Comparison of ENCODE assay signal across 9 mouse cellular contexts in genomic region chr8:119743291-119744026, GRCm38 (mm10). TPM values are rescaled to one million over a fixed set of nuclear protein-coding genes. Genes with fewer than 3 reads are reported as not detected.
DNase-seq lines count a peak whose midpoint lies in the region; ATAC-seq lines count a peak whose summit lies in the region.
"Had no signal": no experiment of that assay in that cellular context is flagged by ENCODE, and none has a peak within 500 bp of the region (broad histone marks: within the 10 kb centered on the region; RNA-seq: fewer than 3 reads in every experiment).

No protein-coding gene starts in this region.

- ATAC-seq in frontal cortex, adult (ENCODE audit: low TSS enrichment) = no peak

- peak; percentile 4 to 22 for DNase-seq in frontal cortex, adult 2 months (ENCODE audit: extremely low spot score in 1 of 2, low spot score in 1 of 2)
- DNase-seq in urinary bladder, postnatal 25 days (ENCODE audit: low spot score) = peak; percentile 23
- DNase-seq in urinary bladder, postnatal 10 days (ENCODE audit: low spot score) = no peak
- DNase-seq in fibroblast of lung, adult 2 months (ENCODE audit: low read depth) = peak; percentile 5
- DNase-seq in kidney, postnatal 10 days = peak; percentile 79
- peak; percentile 58 to 72 for DNase-seq in lung, postnatal 4 days
- DNase-seq in thymus, postnatal 10 days (ENCODE audit: low spot score in 2 of 2) = peak; percentile 46 to 60
- DNase-seq: liver, embryonic 13.5 days had no signal

RNA-seq across cellular contexts. Expression of gene Tldc1, which starts 34.8 kb away (rescaled TPM):
- polyA plus RNA-seq in frontal cortex, adult 2 months (2012; rRNA removed) = 12.1 and 12.7 TPM in 2 replicates

RNA-seq across cellular contexts. Expression of gene Atp2c2, which starts 43.6 kb away (rescaled TPM):
- polyA plus RNA-seq in frontal cortex, adult 2 months (2012; rRNA removed) = 0.69 and 0.98 TPM in 2 replicates
